Mouse (Mus musculus) ES-E14 (cell line): ENCODE results near the gene Phactr4.

ENCODE experiments used
- CHD2 ChIP-seq: IDR thresholded peaks from 2 replicates; pipeline ENCODE4 v1.6.1; 2014; ENCODE audit warnings: mild to moderate bottlenecking, low read depth, low read length, inconsistent platforms
- MAFK ChIP-seq: IDR thresholded peaks from 2 replicates; pipeline ENCODE4 v1.6.1; 2014; ENCODE audit warnings: mild to moderate bottlenecking, low read depth, low read length, inconsistent platforms; ENCODE audit not compliant: insufficient read depth
- ZC3H11A ChIP-seq: IDR thresholded peaks from 2 replicates; pipeline ENCODE4 v1.6.1; 2012; ENCODE audit warnings: low read depth, mild to moderate bottlenecking, inconsistent platforms, low read length, borderline replicate concordance
- ZNF384 ChIP-seq: IDR thresholded peaks from 2 replicates; pipeline ENCODE4 v1.6.1; 2012; ENCODE audit warnings: low read depth, low read length, inconsistent platforms

- TF ChIP-seq CHD2 (no peak), MAFK (no peak), ZNF384 (no peak), ZC3H11A (no peak)
Observed at GRCm38 (mm10) chr4:132464255-132464613, 41.9 kb upstream of the Phactr4 start.
